In genomic region chr5:91776971-91777370, GRCm38 (mm10) we compare ENCODE assay signal across 35 mouse cellular contexts.
"Had no signal": no experiment of that assay in that cellular context is flagged by ENCODE, and none has a peak within 500 bp of the region (broad histone marks: within the 10 kb centered on the region; RNA-seq: fewer than 3 reads in every experiment).

No protein-coding gene starts in this region.

- H3K36me3 ChIP-seq: heart, embryonic 12.5 days; heart, embryonic 13.5 days; heart, embryonic 15.5 days; hindbrain, embryonic 10.5 days; hindbrain, embryonic 12.5 days; hindbrain, embryonic 13.5 days; hindbrain, embryonic 15.5 days; intestine, embryonic 15.5 days; kidney, embryonic 15.5 days had no signal

- H3K4me3 ChIP-seq: heart, embryonic 12.5 days; heart, embryonic 13.5 days; heart, embryonic 15.5 days; hindbrain, embryonic 10.5 days; hindbrain, embryonic 12.5 days; hindbrain, embryonic 13.5 days; hindbrain, embryonic 15.5 days; intestine, embryonic 15.5 days; kidney, embryonic 15.5 days; layer of hippocampus, adult 2 months; left cerebral cortex, adult 2 months had no signal

- ATAC-seq: hindbrain, embryonic 16.5 days; hindbrain, postnatal 0 days; inflammation-experienced regulatory T-cells, adult 6 months; intestine, embryonic 15.5 days; intestine, embryonic 16.5 days; intestine, postnatal 0 days had no signal

- DNase-seq: heart, postnatal 10 days; heart, postnatal 14 days; heart, postnatal 36 days; heart, postnatal 4 days; kidney, adult 11 months; kidney, adult 18-20 months; kidney, adult 2 months; kidney, adult 8-10 months; kidney, adult 9 months; kidney, postnatal 10 days; kidney, postnatal 14 days; kidney, postnatal 25 days; kidney, postnatal 36 days; kidney, postnatal 4 days; layer of hippocampus, adult 9-11 months; layer of hippocampus, postnatal 36 days had no signal

- H3K9me3 ChIP-seq: heart, embryonic 12.5 days; heart, embryonic 13.5 days; heart, embryonic 15.5 days; hindbrain, embryonic 10.5 days; hindbrain, embryonic 12.5 days; hindbrain, embryonic 13.5 days; hindbrain, embryonic 15.5 days; intestine, embryonic 15.5 days; kidney, embryonic 15.5 days had no signal

- H3K4me1 ChIP-seq: heart, embryonic 12.5 days; heart, embryonic 13.5 days; heart, embryonic 15.5 days; hindbrain, embryonic 10.5 days; hindbrain, embryonic 12.5 days; hindbrain, embryonic 13.5 days; hindbrain, embryonic 15.5 days; intestine, embryonic 15.5 days; kidney, embryonic 15.5 days had no signal

- H3K27me3 ChIP-seq: heart, embryonic 12.5 days; heart, embryonic 13.5 days; heart, embryonic 15.5 days; hindbrain, embryonic 12.5 days; hindbrain, embryonic 13.5 days; hindbrain, embryonic 15.5 days; intestine, embryonic 15.5 days; kidney, embryonic 15.5 days had no signal

- H3K27ac ChIP-seq: heart, embryonic 13.5 days; heart, embryonic 15.5 days; hindbrain, embryonic 10.5 days; hindbrain, embryonic 12.5 days; hindbrain, embryonic 13.5 days; hindbrain, embryonic 14.5 days; hindbrain, embryonic 15.5 days; hindbrain, postnatal 0 days; intestine, embryonic 15.5 days; kidney, embryonic 15.5 days; kidney, postnatal 0 days; layer of hippocampus, adult 2 months; left cerebral cortex, adult 2 months had no signal

- H3K9ac ChIP-seq: heart, embryonic 12.5 days; heart, embryonic 13.5 days; heart, embryonic 15.5 days; hindbrain, embryonic 12.5 days; hindbrain, embryonic 13.5 days; hindbrain, embryonic 14.5 days; hindbrain, embryonic 15.5 days; intestine, embryonic 15.5 days; kidney, embryonic 15.5 days had no signal

- H3K4me2 ChIP-seq: heart, embryonic 11.5 days; heart, embryonic 12.5 days; heart, embryonic 13.5 days; heart, embryonic 15.5 days; hindbrain, embryonic 12.5 days; hindbrain, embryonic 13.5 days; hindbrain, embryonic 14.5 days; hindbrain, embryonic 15.5 days; intestine, embryonic 15.5 days; kidney, embryonic 15.5 days had no signal
